Mouse (Mus musculus) cerebellum, adult 18-20 months (tissue): ENCODE data around the gene Arfgef3.

ENCODE experiments used
- DNase-seq, 2 experiments: peaks; one replicate each; pipeline ENCODE4 v3.0.0; 2021

Arfgef3 gene

DNA sequence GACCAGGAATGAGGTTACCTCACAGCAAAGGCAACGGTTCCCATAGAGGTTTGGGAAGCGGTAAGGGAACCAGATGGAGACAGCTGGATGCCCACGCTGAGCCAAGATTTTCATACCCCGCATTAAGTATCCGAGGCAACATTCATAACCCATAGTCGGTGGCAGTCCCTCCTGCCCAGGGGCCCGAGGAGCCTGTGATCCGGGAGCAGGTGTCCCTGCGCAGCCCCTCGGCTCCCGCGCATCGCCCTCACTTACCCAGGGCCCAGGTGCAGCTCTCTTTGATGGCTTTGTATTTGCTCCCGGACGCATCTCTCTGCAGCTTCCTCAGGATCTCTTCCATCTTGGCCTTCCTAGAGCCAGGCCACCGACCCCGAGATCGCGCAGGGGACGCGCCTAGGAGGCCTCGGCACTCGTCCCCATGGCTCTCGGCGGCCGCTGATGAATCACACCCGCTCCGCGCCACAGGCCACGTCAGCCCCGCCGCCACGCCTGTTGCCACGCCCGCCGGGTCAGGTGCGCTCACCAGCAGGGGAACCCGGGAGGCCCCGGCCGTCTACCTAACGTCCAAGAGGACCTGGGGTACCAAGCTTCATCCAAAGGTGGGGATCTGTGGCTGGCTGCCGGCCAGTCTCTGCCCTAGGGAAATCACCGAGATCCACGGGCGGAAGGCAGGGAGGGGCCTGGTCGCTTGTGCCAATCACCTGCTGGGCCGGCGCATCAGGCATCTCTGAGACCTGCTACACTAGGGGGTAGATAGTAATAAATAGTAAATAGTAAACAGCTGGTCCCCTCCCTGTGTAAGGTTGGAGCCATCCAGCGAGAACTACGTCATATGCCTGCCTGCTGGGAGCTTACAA lies at the start of gene Arfgef3:
Gene Arfgef3, minus strand, starts transcription at position 664 of the 857 bp plus-strand sequence.
- peak; percentile 92 to 94 for DNase-seq

DNA sequence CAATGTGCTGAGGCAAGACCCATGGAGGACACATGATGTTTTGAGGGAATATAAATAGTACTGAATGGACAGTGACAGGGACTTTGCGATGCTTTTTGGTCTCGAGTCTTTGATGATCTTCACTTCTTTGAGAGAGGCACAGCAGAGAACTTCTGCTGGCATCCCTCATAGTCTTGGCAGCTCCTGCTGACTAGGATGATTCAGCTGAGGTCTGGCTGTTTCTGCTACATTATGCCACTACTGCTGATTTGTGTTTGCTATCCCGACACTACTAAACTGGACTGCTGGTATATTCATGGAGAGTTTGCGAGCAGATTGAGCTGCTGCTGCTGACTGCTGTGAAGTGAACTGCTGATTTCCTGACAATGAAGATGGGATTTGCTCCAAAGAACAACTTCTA lies 46.3 kb upstream of the Arfgef3 start:
- no peak for DNase-seq

DNA sequence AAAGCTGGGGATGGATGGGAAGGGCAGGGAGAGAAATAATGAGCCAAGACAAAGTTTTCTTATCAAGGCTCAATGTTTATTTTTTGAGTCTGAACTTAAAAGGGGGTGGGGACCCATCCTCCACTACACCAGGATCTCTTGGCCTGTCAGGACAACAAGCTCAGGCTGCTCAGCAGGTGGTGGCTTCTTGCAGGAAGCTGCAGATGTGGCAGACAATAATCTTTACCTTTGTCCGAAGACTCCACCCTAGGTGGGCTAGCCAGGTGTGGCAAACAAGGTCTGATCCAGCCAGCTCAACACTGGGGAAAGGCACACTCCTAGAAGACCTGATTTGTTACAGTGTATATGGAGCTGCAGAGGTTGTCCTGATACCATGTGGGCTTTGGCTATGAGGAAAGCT lies 44.9 kb upstream of the Arfgef3 start:
- no peak for DNase-seq

DNA sequence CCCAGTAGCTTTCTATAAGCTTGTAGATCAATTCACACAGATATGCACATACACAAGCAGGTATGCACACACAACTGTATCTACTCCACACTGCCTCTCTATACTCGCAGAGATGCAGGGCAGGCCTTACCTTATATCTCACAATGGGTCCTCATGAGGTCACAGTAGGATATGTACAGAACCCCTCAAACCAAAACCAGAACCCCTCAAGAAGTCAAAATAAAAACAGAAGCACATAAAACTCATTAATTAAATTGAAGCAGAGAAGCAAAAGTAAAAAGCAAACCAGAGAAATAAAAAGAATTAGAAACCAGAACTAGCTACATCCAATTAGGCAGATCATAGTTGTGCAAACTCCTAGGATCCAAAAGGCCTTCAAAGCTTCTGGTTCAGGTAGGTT lies 42.9 kb upstream of the Arfgef3 start, which contains the start of gene Gm4922:
Gene Gm4922, minus strand, starts transcription at position 101 of the 400 bp plus-strand sequence.
- no peak for DNase-seq

DNA sequence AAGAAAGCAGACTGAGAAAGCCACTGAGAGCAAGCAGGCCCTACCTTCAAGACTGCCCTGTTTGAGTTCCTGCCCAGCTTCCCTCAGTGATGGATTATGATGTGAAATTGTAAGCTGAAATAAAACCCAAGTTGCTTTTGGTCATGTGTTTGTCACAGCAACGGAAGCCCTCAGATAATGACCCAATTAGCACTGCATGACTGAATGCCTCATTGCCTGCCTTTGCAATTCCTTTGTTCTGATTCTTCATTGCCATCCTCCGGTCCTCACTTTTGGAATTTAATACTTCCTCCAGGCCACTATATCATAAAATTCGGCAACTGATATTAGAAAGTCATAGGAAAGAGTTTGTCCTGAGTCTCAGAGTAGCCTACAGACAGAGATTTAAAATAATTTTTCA lies 33.8 kb upstream of the Arfgef3 start:
- DNase-seq, result no peak

DNA sequence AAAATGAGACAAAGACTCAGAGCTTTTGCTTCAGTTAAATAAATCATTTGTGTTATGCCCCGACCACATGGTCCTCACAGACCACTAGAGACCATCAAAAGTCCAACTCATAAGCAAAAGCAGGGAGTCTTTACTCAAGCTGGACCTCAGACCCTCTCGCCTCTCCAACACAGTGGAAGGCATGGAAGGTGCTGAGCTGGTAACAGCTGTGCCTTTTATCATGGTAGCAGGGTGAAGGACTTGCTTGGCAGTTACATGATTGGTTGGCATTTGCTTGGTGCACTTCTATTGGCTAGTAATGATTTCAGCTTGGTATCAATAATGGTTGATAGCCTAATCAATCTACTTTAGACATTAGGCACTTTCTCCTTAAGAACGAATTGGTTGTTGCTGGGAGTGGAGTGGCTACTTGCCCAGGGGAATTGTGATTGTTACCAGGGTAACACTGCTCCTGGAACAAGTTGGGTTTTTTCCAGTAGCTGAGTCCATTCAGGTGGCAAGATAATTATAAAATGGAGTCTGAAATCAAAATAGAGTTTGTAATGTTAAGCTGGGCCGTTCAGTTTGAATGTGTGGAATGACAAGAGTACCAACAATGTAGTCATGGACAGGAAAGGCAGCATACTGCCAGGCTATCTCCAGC lies 28.9 kb upstream of the Arfgef3 start:
- no peak for DNase-seq

DNA sequence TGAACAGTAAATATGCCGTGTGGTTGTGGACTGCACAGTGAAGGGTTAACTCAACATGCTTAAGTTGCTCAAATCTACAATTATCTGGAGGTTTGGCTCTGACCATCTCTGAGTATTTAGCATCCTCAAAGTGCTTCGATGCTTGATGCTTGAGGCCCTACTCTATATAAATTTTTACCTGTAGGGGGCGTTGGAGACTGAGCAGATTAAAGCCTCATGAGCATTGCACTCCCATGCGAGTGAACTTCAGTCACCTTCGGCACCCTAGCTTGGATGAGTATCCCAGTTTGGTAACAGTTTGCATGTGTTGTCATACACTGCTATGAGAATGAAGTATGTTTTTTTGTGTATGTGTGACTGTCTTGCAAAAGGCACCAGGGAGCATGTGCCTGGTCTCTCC lies 26.2 kb upstream of the Arfgef3 start:
- DNase-seq, result no peak

DNA sequence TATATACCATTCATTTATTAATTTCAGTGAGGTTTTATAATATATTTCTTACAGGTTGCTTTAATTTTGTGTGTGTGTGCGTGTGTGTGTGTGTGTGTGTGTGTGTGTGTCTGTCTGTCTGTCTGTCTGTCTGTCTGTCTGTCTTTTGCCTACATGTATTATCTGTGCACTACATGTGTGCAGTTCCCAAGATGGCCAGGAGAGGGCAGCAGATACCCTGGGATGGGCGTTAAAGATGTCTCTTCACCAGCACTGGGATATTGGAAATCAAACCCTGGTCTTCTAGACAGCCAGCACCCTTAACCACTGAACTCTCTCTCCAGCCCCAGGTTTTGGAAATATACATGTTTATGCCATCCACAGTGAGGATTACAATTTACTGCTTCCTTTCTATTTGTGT lies 16.5 kb upstream of the Arfgef3 start:
- peak in 1 of 2 experiments; percentile 18 for DNase-seq

DNA sequence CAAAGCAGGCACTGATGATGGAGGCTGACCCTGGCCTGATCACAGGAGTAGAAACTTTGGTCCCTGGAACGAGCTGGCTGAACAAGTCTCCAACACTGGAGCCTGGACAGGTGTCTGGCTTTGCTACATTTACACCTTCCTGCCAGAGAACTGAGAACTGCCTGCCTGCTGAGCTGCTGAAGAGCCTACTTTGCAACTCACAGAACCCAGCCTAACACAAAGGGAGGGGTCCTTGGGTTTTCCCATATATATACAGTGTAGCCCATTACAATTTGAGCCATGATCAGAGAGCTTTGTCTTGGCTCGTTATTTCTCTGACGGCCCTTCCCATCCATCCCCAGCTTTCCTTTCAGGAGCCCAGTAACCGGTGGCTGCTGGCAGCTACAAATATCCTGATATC lies 6.3 kb upstream of the Arfgef3 start:
- no peak for DNase-seq

DNA sequence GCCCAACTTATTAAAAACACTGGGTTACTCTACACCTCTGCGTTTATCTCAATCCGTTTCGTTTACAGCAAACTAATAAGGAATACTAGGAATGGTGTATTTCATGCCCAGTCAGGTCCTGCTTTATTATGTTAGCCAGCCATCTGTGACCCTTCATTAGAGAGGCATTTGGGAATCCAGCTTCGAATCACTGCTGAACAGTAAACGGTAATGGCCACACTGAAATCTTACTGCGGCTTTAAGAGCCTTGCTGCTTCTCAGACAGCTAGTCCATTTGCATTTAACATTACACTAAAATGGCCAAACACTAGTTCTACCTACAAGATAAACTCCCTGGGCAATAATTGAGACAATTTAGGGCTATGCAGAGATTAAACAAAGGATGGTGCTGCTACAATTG lies 1.7 kb downstream of the Arfgef3 start:
- peak; percentile 20 to 37 for DNase-seq

DNA sequence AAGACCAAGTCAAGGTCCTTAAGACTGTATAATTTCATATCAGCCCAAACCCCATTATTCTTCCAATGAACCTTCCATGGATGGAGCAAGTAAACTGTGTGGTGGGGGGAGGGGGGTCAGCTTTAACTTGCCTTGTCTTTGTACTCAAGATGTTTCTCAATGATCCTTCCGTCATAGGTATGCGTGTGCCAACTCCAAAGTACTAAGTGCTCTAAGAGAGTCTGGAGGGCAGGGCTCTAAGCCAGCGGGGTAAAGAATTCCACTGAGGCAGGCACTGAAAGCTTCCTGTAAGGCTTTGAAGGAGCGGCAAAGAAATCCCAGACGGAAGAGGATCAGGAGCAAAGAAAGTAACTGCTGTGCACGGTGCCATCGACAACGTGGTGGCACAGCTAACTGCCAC lies 2.7 kb downstream of the Arfgef3 start:
- peak in 1 of 2 experiments; percentile 35 for DNase-seq

DNA sequence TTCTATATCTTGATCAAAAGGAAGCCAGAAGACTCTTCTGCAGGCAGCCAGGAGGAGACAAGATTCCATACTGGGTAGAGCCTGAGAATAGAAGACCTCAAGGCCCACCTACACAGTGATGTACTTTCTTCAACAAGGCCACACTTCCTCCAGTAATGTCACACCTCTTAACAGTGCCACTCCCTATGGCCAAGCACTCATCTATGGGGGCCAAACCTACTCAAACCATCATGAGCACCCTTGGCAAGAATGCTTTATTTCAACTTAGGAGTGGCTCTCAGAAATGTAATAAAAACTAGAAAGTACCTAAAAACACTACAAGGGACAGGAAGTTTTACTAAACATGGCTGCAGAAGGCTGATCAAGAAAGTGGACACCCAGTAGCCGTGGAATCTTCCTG lies 15.2 kb downstream of the Arfgef3 start:
- no peak for DNase-seq

DNA sequence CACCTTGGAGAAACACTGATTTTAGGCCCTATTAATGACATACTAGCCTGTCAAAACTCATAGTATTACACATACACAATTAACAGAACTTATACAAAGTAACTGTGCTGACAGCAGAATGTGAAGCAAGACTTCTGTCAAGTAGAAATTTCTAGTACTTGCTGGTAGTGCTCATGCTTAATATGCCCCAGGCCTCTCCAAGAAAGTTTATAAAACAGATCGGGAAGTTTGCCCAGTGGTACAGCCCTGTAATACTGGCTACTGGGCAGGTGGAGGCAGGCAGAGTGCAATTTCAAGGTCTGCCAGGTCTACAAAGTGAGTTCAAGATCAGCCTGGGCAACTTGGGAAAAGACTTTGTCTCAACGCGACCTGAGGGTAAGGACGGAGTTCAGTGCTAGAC lies 32.3 kb downstream of the Arfgef3 start:
- peak in 1 of 2 experiments; percentile 11 for DNase-seq

DNA sequence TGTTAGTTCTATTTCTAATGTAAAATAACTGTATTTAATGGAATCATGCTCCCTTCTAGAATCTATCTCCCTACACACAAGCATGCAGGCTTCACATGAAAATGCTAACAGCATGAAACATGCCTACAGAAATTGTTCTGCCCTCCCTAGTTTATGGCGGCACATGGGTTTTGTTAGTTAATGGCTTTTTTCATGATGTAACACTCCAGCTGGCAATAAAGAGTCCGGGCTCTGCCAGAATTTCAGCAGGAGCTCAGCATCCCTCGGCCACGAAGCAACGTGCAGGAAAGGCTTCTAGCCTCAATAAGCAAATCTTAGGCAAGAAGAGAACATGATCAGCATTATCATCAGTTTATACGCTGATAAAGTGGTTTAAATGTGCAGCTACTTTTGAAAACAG lies 32.8 kb downstream of the Arfgef3 start:
- peak; percentile 75 to 82 for DNase-seq

DNA sequence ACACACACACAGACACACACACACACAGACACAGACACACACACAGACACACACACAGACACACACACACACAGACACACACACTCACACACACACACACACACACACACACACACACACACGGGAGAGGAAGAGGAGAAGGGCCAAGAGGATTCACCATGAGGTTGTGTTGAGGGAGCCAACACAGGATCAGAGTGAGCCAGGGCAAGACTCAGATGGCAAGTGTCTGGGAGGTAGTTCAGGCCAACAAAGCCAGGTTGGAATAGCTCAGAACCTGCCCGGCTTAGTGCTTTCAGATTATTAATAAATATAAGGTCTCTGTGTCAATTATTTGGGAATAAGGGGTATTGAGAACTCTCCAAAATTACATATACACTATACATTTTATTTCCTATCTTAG lies 33.9 kb downstream of the Arfgef3 start:
- DNase-seq, result peak in 1 of 2 experiments; percentile 32

DNA sequence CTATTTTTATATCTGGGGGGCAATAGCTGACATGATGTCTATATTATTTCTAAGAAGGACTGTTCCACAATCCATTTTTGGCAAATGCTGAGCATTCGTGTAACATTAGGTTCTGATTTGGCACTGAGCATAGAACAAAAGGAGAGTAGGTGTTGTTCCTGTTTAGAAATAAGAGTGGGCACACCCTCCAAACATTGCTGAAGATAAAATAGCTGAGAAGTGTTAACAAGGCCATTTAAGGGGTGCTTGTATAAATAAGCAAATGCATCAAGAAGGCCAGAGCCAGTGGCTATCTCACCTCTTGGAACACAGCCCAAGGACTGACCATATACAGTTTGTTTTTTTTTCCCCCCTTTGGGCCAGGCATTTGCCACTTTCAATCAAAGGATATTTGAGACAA lies 35.1 kb downstream of the Arfgef3 start:
- peak in 1 of 2 experiments; percentile 24 for DNase-seq

DNA sequence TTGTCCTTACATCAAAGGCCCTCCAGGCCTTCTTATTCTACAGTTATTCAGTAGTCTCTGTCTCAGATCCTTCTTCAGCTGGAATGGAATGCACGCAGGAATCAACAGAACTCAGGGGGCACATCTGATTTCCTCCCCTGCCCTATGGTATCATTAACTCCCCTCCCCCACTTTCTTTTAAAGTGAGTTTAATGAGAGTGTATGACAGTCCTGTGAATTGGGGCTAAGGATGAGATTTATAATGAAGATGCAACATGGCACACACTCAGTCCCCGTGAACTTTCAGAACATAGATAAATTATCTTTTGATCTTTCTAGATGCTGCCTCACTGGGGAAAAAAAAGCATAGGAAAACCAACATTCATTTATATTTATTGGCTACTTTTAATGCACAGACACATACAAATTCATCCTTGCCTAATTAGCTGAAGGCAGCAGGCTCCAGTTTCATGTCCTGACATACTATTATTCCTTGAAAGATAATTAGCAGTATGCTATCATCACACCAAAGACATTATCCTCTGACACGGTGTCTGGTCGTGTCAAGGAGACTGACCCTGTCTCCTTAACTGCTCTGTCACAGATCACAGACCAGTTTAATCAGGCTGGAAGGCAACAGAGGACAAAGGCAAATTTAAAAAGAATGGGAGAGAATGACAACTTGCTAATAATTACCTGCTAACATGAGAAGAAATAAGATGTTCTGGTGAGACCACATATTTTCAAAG lies 39.2 kb downstream of the Arfgef3 start:
- no peak for DNase-seq

DNA sequence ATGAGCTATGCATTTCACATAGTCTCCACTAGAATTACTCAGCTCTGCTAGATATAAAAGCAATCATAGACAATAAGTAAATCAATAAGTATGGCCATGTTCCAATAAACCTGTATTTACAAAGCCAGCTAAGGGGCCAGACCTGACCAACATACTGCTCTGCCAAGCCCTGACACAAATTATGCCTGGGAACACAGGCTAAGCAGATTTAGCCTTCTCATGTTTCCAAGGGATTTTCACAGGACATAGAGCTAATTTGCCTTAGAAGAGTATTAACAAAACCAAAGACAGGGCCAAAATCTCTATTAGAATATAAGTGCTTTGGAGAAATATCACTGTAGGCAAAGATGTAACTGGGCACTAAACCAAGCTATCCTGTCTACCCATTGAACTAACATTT lies 42.2 kb downstream of the Arfgef3 start:
- DNase-seq, result no peak

DNA sequence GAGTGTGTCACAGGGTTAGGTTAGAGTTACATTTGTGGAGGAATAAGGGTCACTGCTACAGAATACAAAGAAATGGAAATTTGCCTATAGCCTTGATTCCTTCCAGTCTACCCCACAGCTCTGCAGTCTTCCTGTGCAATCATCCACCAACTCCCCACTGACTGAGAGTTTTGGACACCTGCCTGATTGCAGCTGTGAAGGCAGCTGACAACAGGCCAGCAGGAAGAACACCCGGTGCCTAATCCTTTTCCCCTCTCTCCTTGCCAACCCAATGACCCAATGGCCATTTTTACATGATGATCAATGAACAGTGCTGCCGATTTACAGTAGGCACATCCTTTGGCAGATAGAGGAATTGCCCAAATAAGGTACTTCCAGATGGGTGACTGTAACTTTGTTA lies 43.6 kb downstream of the Arfgef3 start:
- peak; percentile 48 to 51 for DNase-seq

DNA sequence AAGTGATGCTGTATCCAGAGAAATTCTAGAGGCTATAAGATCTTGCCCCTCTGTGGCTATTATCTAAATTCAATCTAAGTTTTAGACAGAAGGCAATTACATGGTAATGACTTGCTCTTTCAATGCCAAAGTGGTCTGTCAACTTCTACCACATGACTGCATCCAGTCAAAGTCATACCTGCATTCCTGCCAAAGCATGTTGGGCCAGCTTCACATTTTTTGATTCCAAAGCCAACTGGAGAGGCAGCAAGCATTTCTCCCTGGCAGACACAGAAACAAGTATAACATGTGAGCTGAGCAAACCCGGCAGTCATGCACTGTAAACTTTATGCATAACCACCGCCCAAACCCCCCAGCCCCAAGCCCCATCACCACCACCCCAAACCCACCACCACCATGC lies 44.6 kb downstream of the Arfgef3 start:
- DNase-seq, result no peak

DNA sequence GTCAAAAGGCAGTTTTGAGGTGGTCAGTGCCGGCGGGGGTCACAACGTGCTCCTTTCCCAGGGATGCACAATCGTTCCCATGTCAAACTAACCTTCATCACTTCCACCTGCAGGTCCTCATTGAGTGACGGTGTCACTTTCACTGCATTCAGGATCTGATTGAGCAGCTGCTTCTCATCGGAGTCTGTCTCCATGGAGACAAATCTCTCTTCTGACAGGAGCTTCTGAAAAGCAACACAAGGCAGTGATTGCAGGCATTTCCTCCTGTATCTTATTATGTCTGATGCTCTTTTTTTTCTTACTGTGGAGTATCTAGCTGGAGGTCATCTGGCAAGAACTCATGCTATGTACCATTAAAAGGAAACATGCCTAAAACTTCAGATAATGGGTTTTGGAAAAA lies 47.3 kb downstream of the Arfgef3 start:
- DNase-seq, result no peak

DNA sequence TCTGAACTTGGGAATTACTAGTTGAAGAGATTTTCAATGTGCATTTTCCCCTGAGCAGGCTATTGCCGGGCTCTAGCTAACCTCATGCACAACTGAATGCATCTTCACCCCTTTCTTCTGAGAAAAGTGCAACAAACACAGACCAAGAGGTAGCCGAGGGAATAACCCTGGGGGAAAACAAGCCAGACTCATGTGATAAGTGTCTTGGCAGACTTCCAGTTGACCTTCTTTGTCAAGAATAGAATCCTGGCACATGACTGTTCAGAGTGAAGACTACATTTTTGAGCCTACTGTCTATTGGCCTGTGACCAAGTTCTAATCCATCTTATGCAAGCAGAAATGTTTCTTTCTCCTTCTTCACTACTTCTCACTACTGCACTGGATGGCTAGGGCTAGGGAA lies 55.5 kb downstream of the Arfgef3 start:
- DNase-seq, result peak in 1 of 2 experiments; percentile 34

DNA sequence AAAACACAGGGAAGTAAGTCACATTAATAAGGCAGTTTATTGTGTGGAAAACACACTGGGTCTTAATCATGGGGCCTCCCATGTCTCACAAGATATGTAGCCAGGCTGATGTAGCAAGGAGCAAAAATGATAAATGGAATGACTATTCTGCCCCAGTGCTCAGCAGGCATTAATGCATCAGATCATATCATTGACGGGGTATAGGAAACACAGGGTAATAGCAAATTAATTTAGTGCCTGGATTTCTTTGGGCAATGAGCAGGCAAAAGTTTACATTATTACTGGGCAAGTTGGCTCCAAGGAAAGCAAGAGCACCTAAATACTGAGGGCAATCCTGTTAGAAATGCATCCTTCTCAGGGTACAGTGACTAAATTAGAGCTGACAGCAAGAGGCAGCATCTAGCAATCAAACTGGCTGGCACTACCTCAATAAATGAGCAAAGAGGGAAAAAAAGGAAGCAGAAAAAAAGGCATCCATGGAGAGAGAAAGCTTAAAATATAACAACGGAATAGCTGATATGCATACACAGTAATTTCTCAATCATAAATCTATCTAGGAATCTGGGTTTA lies 62.3 kb downstream of the Arfgef3 start:
- DNase-seq, result peak in 1 of 2 experiments; percentile 14
